Mouse (Mus musculus) olfactory bulb, adult 2 months (tissue): ENCODE results near the gene Wdr18. TPM values are rescaled to one million over a fixed set of nuclear protein-coding genes. Genes with fewer than 3 reads are reported as not detected.

Source experiments
- H3K27ac ChIP-seq: fragments of 200-500 bp; 2 replicates; pipeline ENCODE4 v1.5.1; 2012; ENCODE audit warnings: low read depth, low read length; ENCODE audit not compliant: insufficient read depth
- H3K4me1 ChIP-seq: fragments of 200-500 bp; 2 replicates; pipeline ENCODE4 v1.6.1; 2012; ENCODE audit warnings: low read length; ENCODE audit not compliant: control insufficient read depth, insufficient read depth
- H3K4me3 ChIP-seq: fragments of 200-500 bp; 2 replicates; pipeline ENCODE4 v1.5.1; 2012; ENCODE audit warnings: mild to moderate bottlenecking, low read depth, low read length, moderate library complexity; ENCODE audit not compliant: insufficient read depth
- CTCF ChIP-seq: fragments of 200-500 bp; IDR thresholded peaks from 2 replicates; pipeline ENCODE4 v1.5.1; 2012; ENCODE audit warnings: low read depth, mild to moderate bottlenecking, low read length, moderate library complexity; ENCODE audit not compliant: insufficient read depth
- POLR2A ChIP-seq: fragments of 200-500 bp; IDR thresholded peaks from 2 replicates; pipeline ENCODE4 v1.6.1; 2012; ENCODE audit warnings: mild to moderate bottlenecking, low read depth, low read length, moderate library complexity; ENCODE audit not compliant: insufficient read depth
- WGBS: fragments of 180-500 bp; shearing (Covaris S2); methylation state at CpG from one replicate; pipeline ENCODE4 v1.1.7; 2018; 5-methylcytosine and 5-hydroxymethylcytosine counted together
- polyA plus RNA-seq: library from polyadenylated mRNA; stranded (reverse); fragments of >200 nt; gene quantifications from 2 replicates; pipeline ENCODE4 v1.2.4, GENCODE M21; 2012; ENCODE audit warnings: low replicate concordance; ENCODE audit not compliant: missing spikeins, insufficient read depth, insufficient read length

The Wdr18 gene
- polyA plus RNA-seq, 1 experiment, result not detected

GRCm38 (mm10) chr10:79979401-79980155 lies 19.6 kb downstream of the Wdr18 start:
- 90% methylated on average over 22 of the region's 22 CpGs for WGBS
- Histone ChIP-seq H3K4me1 (peaks cover 28% of the 10 kb centered on the region), H3K4me3 (no peak overlapping the region), H3K27ac (no peak overlapping the region)
- TF ChIP-seq POLR2A (no peak), CTCF (no peak)

DNA sequence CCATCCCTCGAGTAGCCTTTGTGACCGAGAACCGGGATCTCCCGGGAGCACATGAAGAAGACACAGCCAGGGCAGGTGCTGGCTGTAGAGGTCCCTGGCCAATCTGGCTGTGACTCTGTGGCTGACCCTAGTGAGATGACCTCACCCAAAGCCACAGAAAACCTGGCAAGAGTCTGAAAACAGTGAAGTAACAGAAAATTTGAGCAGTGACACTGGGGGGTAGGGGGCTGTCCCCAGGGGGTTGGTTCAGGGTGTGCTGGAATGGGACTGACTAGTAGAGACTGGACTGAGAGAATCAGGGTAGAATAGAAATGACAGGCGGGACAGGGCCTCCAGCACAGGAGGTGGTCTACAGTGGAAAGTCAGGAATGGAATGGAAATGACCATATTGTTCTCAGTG lies 23.3 kb downstream of the Wdr18 start:
- no peak overlapping the region for H3K27ac ChIP-seq
- TF ChIP-seq CTCF (no peak), POLR2A (no peak)
- peaks cover 40% of the 10 kb centered on the region for H3K4me1 ChIP-seq
- 57% methylated on average over 5 of the region's 5 CpGs for WGBS
- peak overlapping the region; percentile 73 for H3K4me3 ChIP-seq

- H3K4me1 ChIP-seq, result peaks cover 45% of the 10 kb centered on the region
- 0 out of 2 replicates have a peak overlapping the region, but pooled peaks have one; percentile 12 for H3K27ac ChIP-seq
- 1% methylated on average over 21 of the region's 21 CpGs for WGBS
- peak overlapping the region; percentile 73 for H3K4me3 ChIP-seq
- TF ChIP-seq CTCF (no peak), POLR2A (no peak)
Measured at GRCm38 (mm10) chr10:79983670-79984069, 23.7 kb downstream of the Wdr18 start.

- WGBS, result 6% methylated on average over 49 of the region's 49 CpGs
- peaks cover 49% of the 10 kb centered on the region for H3K4me1 ChIP-seq
- H3K4me3 ChIP-seq, result peak within 1 kb of the TSS; percentile 73
- H3K27ac ChIP-seq, result peak within 1 kb of the TSS; percentile 98
- TF ChIP-seq CTCF, result peak; percentile 67
- TF ChIP-seq POLR2A, result peak; percentile 23; the same call in 1 of the 2 replicates
Measured at GRCm38 (mm10) chr10:79984195-79984816, 24.4 kb downstream of the Wdr18 start, which contains the start of gene Tmem259. TSS of gene Tmem259 (minus strand) at chr10:79984330.

GRCm38 (mm10) chr10:79984871-79985270 lies 24.9 kb downstream of the Wdr18 start:
- WGBS, result under 1% methylated on average over 22 of the region's 22 CpGs
- peak overlapping the region; percentile 73 for H3K4me3 ChIP-seq
- peak overlapping the region; percentile 98 for H3K27ac ChIP-seq
- peak; percentile 4; the same call in 1 of the 2 replicates for TF ChIP-seq CTCF
- no peak; the same call in 1 of the 2 replicates for TF ChIP-seq POLR2A
- H3K4me1 ChIP-seq, result peaks cover 47% of the 10 kb centered on the region

DNA sequence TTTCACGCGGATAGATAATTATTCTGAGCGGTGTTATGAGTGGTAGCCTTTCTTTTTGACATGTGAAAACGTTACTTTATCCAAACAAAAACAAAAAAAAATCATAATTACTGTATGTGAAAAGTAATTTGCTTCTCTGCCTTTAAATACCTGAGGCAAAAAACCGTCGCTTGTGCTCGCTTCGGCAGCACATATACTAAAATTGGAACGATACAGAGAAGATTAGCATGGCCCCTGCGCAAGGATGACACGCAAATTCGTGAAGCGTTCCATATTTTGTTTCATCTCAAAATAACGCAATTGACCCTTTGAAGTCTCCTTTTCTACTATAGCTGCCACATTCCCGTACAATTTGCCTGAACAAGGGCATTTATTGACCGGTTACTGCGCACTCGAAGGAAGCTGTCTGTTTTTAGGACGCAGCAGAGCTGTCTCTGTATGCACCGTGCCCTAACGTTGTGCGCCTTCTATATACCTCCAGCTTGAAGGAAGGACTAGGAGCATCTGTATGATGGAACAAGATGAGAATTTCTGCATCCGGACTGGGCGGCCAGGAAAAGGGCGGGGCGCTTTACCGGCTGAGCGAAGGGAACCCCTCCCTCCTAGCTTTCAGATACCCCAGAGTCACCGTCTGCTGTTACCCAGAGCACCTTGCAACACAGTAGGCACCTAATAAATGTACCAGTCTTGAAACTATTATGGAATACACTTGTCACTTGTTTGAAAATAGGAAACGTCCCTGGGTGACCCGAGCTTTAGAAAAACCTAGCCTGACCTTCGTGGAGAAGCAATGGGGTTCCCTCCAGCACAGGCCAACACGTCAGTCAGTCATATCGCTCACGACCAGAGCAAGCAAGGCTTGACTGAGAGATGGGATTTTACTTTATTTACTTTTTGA lies 25.6 kb downstream of the Wdr18 start:
- TF ChIP-seq CTCF (no peak), POLR2A (0 out of 2 replicates have a peak, but pooled peaks have one; percentile 15)
- Histone ChIP-seq H3K4me1 (peaks cover 46% of the 10 kb centered on the region), H3K27ac (peak overlapping the region; percentile 95), H3K4me3 (peak overlapping the region; percentile 73)
- 2% methylated on average over 35 of the region's 35 CpGs for WGBS

GRCm38 (mm10) chr10:79986232-79986878 lies 26.4 kb downstream of the Wdr18 start:
- 26% methylated on average over 6 of the region's 6 CpGs for WGBS
- peak overlapping the region; percentile 95 for H3K27ac ChIP-seq
- TF ChIP-seq POLR2A (no peak), CTCF (no peak)

GRCm38 (mm10) chr10:79986963-79987362 lies 27.0 kb downstream of the Wdr18 start:
- no peak for TF ChIP-seq POLR2A
- peak; percentile 90 for TF ChIP-seq CTCF
- peaks cover 35% of the 10 kb centered on the region for H3K4me1 ChIP-seq
- no peak overlapping the region for H3K27ac ChIP-seq
- 5% methylated on average over 11 of the region's 11 CpGs for WGBS
- no peak overlapping the region for H3K4me3 ChIP-seq

More at GRCm38 (mm10) chr10:79986232-79986878, 26.4 kb downstream of the Wdr18 start:
- H3K4me1 ChIP-seq, result peaks cover 39% of the 10 kb centered on the region
- peak overlapping the region; percentile 49 for H3K4me3 ChIP-seq
